Mouse (Mus musculus) liver, embryonic 18 days (tissue): ENCODE measurements around the gene Zfp592. TPM values are rescaled to one million over a fixed set of nuclear protein-coding genes. Genes with fewer than 3 reads are reported as not detected.

Source experiments
- polyA plus RNA-seq: library from polyadenylated mRNA; depleted of rRNA; stranded (reverse); fragments of >200 nt; gene quantifications from 2 replicates; pipeline ENCODE4 v1.2.3, GENCODE M21; 2012; rRNA removed

Zfp592 gene
- polyA plus RNA-seq, result 7.6 and 11.2 TPM in 2 replicates

GRCm38 (mm10) chr7:80992980-80993833 lies at the start of gene Zfp592:
TSS of gene Zfp592 (plus strand) at chr7:80993681.

DNA sequence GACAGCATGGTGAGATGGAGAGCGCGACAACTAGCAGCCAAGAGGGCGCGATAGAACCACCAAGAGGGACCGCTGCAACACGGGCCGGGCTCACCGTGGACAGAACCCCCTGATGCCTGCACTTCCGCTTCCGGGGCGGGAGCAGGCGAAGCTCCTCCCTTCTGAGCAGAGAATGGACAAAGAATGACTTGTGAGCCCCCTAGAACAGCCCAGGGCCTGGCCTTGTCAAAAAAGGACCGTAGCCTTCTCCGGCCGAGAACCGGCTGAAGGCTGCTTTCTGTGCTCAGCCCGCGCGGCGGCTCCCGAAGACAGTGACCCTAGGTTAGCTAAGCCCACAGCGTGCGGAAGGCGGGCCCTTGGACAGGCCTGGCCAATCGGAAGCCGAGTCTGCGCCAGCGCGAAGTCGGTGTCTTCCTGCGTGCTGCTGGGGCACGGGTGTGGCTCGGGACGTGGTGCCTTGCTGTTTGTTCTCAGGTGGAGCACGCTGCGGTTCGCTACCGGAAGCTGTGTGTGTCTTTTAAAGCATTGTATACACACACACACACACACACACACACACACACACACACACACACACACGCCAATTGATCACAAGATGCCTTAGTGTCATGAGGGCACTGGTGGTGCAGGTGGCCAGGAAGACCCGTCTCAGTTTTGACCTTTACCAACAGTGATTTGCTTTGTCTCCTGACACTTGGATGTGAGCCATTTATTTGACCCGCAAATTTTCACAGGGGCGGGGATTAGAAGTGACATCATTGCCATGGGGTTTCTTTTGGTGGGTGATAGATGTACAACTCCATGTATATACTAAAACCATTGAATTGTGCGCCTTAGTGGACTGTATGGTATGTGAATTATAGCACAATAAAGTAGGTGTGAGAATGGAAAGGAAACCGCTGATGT lies 45.8 kb upstream of the Zfp592 start, which contains the start of gene Sec11a:
Gene Sec11a (minus strand): TSS at position 336 of the 906 bp plus-strand sequence.

GRCm38 (mm10) chr7:81057471-81057870 lies 64.0 kb downstream of the Zfp592 start, which contains the start of gene Alpk3:
TSS of gene Alpk3 (plus strand) at chr7:81057600.

Other genes starting within 250 kb of the Zfp592 start
- gene Iqgap1, start 167.7 kb upstream of the Zfp592 start, polyA plus RNA-seq, result 8.0 and 9.1 TPM in 2 replicates
- 3.1 and 4.0 TPM in 2 replicates for gene Zscan2, start 132.8 kb upstream of the Zfp592 start, polyA plus RNA-seq
- 8.7 and 8.8 TPM in 2 replicates for gene Wdr73, start 92.4 kb upstream of the Zfp592 start, polyA plus RNA-seq
- gene Nmb, start 88.6 kb upstream of the Zfp592 start, polyA plus RNA-seq, result 1.2 and 1.3 TPM in 2 replicates
- gene Sec11a, start 45.9 kb upstream of the Zfp592 start, polyA plus RNA-seq, result 61.7 and 62.3 TPM in 2 replicates
- gene Alpk3, start 63.9 kb downstream of the Zfp592 start, polyA plus RNA-seq, result 0.11 and 0.12 TPM in 2 replicates
- gene Slc28a1, start 121.1 kb downstream of the Zfp592 start, polyA plus RNA-seq, result 0.60 and 0.65 TPM in 2 replicates
- gene Pde8a, start 219.9 kb downstream of the Zfp592 start, polyA plus RNA-seq, result 5.5 and 5.8 TPM in 2 replicates